Mouse (Mus musculus) neural tube, embryonic 15.5 days (tissue): ENCODE results near the gene Neurod1. TPM values are rescaled to one million over a fixed set of nuclear protein-coding genes. Genes with fewer than 3 reads are reported as not detected.
A peak's percentile ranks its signal among the peaks of the same experiment; 100 is the strongest.

Experiments
- ATAC-seq: fragments of 200-750 bp; cut with Nextera tagmentation; 2 replicates; pipeline ENCODE4 v1.8.0; 2017; ENCODE audit warnings: mild to moderate bottlenecking, moderate TSS enrichment, moderate library complexity; ENCODE audit not compliant: low FRiP score
- H3K27ac ChIP-seq: fragments of 300-500 bp; sonication (generic); replicated peaks from 2 replicates; pipeline ENCODE4 v1.5.1; 2015; ENCODE audit warnings: mild to moderate bottlenecking, inconsistent platforms
- H3K27me3 ChIP-seq: fragments of 300-500 bp; sonication (generic); replicated peaks from 2 replicates; pipeline ENCODE4 v1.6.1; 2015; ENCODE audit warnings: inconsistent platforms
- H3K36me3 ChIP-seq: fragments of 300-500 bp; sonication (generic); 2 replicates; pipeline ENCODE4 v1.6.1; 2015; ENCODE audit warnings: inconsistent platforms
- H3K4me1 ChIP-seq: fragments of 300-500 bp; sonication (generic); 2 replicates; pipeline ENCODE4 v1.6.1; 2015; ENCODE audit warnings: inconsistent platforms
- H3K4me2 ChIP-seq: fragments of 300-500 bp; sonication (generic); 2 replicates; pipeline ENCODE4 v1.6.1; 2015; ENCODE audit warnings: inconsistent platforms, mild to moderate bottlenecking, moderate library complexity
- H3K4me3 ChIP-seq: fragments of 300-500 bp; sonication (generic); replicated peaks from 2 replicates; pipeline ENCODE4 v1.5.1; 2015; ENCODE audit warnings: mild to moderate bottlenecking, inconsistent platforms
- H3K9ac ChIP-seq: fragments of 300-500 bp; sonication (generic); replicated peaks from 2 replicates; pipeline ENCODE4 v1.6.1; 2015; ENCODE audit warnings: mild to moderate bottlenecking, inconsistent platforms
- H3K9me3 ChIP-seq: fragments of 300-500 bp; sonication (generic); replicated peaks from 2 replicates; pipeline ENCODE4 v1.6.1; 2016; ENCODE audit warnings: inconsistent platforms
- WGBS: fragments of 180-500 bp; shearing (Covaris S2); methylation state at CpG from one replicate; pipeline ENCODE4 v1.1.7; 2015; ENCODE audit warnings: mixed read lengths; 5-methylcytosine and 5-hydroxymethylcytosine counted together
- polyA plus RNA-seq: library from polyadenylated mRNA; unstranded; fragments of >200 nt; fragmentation: Nextera tagmentation; extraction: Ambion mirVana; gene quantifications from 2 replicates; pipeline ENCODE4 v1.2.1, GENCODE M21; 2015

Neurod1 gene
- polyA plus RNA-seq, result 11.0 and 16.9 TPM in 2 replicates

- ATAC-seq, result peak; percentile 88
- peaks cover 56% of the 10 kb centered on the region for H3K27me3 ChIP-seq
- peak within 1 kb of the TSS; percentile 75 for H3K4me2 ChIP-seq
- H3K9ac ChIP-seq, result peak within 1 kb of the TSS; percentile 21; the same call in 1 of the 2 replicates
- no peaks in the 10 kb centered on the region for H3K36me3 ChIP-seq
- H3K27ac ChIP-seq, result 0 out of 2 replicates have a peak within 1 kb of the TSS, but pooled peaks have one; percentile 48
- peaks cover 47% of the 10 kb centered on the region for H3K4me1 ChIP-seq
- H3K9me3 ChIP-seq, result no peaks in the 10 kb centered on the region
- WGBS, result under 1% methylated on average over 39 of the region's 42 CpGs
- H3K4me3 ChIP-seq, result peak within 1 kb of the TSS; percentile 43
Measured at GRCm38 (mm10) chr2:79456575-79457349, at the start of gene Neurod1, which contains the start of gene Cerkl. Neurod1 (minus strand) TSS chr2:79456751. Cerkl (minus strand) TSS chr2:79456785.

GRCm38 (mm10) chr2:79498990-79499755, 42.6 kb upstream of the Neurod1 start:
- Histone ChIP-seq H3K4me2 (no peak overlapping the region), H3K36me3 (no peaks in the 10 kb centered on the region), H3K27ac (no peak overlapping the region), H3K9me3 (no peaks in the 10 kb centered on the region), H3K4me3 (no peak overlapping the region), H3K27me3 (no peaks in the 10 kb centered on the region), H3K9ac (no peak overlapping the region), H3K4me1 (no peaks in the 10 kb centered on the region)
- ATAC-seq, result peak; percentile 90
- 25% methylated on average over 10 of the region's 10 CpGs for WGBS

- Histone ChIP-seq H3K9me3 (no peaks in the 10 kb centered on the region), H3K27ac (no peak overlapping the region), H3K36me3 (no peaks in the 10 kb centered on the region), H3K27me3 (no peaks in the 10 kb centered on the region), H3K4me1 (no peaks in the 10 kb centered on the region), H3K4me3 (no peak overlapping the region), H3K4me2 (no peak overlapping the region), H3K9ac (no peak overlapping the region)
- 59% methylated on average over 3 of the region's 3 CpGs for WGBS
- ATAC-seq, result no peak
Measured at GRCm38 (mm10) chr2:79485127-79485526, 28.6 kb upstream of the Neurod1 start.

- no peaks in the 10 kb centered on the region for H3K36me3 ChIP-seq
- no peak overlapping the region for H3K4me3 ChIP-seq
- H3K9ac ChIP-seq, result no peak overlapping the region
- H3K9me3 ChIP-seq, result no peaks in the 10 kb centered on the region
- H3K27me3 ChIP-seq, result no peaks in the 10 kb centered on the region
- H3K27ac ChIP-seq, result no peak overlapping the region
- H3K4me2 ChIP-seq, result no peak overlapping the region
- ATAC-seq, result no peak
- WGBS, result 93% methylated on average over 2 of the region's 2 CpGs
- no peaks in the 10 kb centered on the region for H3K4me1 ChIP-seq
Measured at GRCm38 (mm10) chr2:79482511-79482910, 26.0 kb upstream of the Neurod1 start.

- no peaks in the 10 kb centered on the region for H3K9me3 ChIP-seq
- 91% methylated on average over 4 of the region's 4 CpGs for WGBS
- H3K4me3 ChIP-seq, result no peak overlapping the region
- no peak overlapping the region for H3K9ac ChIP-seq
- H3K4me2 ChIP-seq, result no peak overlapping the region
- H3K4me1 ChIP-seq, result peaks cover 19% of the 10 kb centered on the region
- peaks cover 47% of the 10 kb centered on the region for H3K27me3 ChIP-seq
- no peaks in the 10 kb centered on the region for H3K36me3 ChIP-seq
- no peak for ATAC-seq
- no peak overlapping the region for H3K27ac ChIP-seq
Measured at GRCm38 (mm10) chr2:79462411-79462810, 5.9 kb upstream of the Neurod1 start.

- H3K9ac ChIP-seq, result no peak overlapping the region
- 84% methylated on average over 2 of the region's 2 CpGs for WGBS
- no peak for ATAC-seq
Measured at GRCm38 (mm10) chr2:79461861-79462260, 5.3 kb upstream of the Neurod1 start.

GRCm38 (mm10) chr2:79460586-79460985, 4.0 kb upstream of the Neurod1 start:
- peaks cover 56% of the 10 kb centered on the region for H3K27me3 ChIP-seq
- H3K4me3 ChIP-seq, result no peak overlapping the region
- WGBS, result 12% methylated on average over 2 of the region's 2 CpGs
- no peak for ATAC-seq
- peaks cover 34% of the 10 kb centered on the region for H3K4me1 ChIP-seq
- no peaks in the 10 kb centered on the region for H3K36me3 ChIP-seq
- no peak overlapping the region; the same call in 1 of the 2 replicates for H3K27ac ChIP-seq
- H3K9ac ChIP-seq, result no peak overlapping the region
- no peaks in the 10 kb centered on the region for H3K9me3 ChIP-seq
- H3K4me2 ChIP-seq, result no peak overlapping the region

More at GRCm38 (mm10) chr2:79461861-79462260, 5.3 kb upstream of the Neurod1 start:
- H3K4me1 ChIP-seq, result peaks cover 22% of the 10 kb centered on the region
- H3K9me3 ChIP-seq, result no peaks in the 10 kb centered on the region
- peaks cover 47% of the 10 kb centered on the region for H3K27me3 ChIP-seq
- no peak overlapping the region for H3K4me3 ChIP-seq
- no peaks in the 10 kb centered on the region for H3K36me3 ChIP-seq
- no peak overlapping the region for H3K4me2 ChIP-seq
- H3K27ac ChIP-seq, result no peak overlapping the region

- no peaks in the 10 kb centered on the region for H3K36me3 ChIP-seq
- H3K27ac ChIP-seq, result no peak overlapping the region; the same call in 1 of the 2 replicates
- 0 out of 2 replicates have a peak overlapping the region, but pooled peaks have one; percentile 17 for H3K9ac ChIP-seq
- H3K4me2 ChIP-seq, result peak overlapping the region; percentile 52
- no peak for ATAC-seq
- no peaks in the 10 kb centered on the region for H3K9me3 ChIP-seq
- WGBS, result 4% methylated on average over 14 of the region's 14 CpGs
- peaks cover 60% of the 10 kb centered on the region for H3K27me3 ChIP-seq
- peaks cover 36% of the 10 kb centered on the region for H3K4me1 ChIP-seq
- H3K4me3 ChIP-seq, result peak overlapping the region; percentile 19
Measured at GRCm38 (mm10) chr2:79460107-79460506, 3.6 kb upstream of the Neurod1 start.

- H3K9ac ChIP-seq, result 0 out of 2 replicates have a peak overlapping the region, but pooled peaks have one; percentile 17
- peaks cover 40% of the 10 kb centered on the region for H3K4me1 ChIP-seq
- under 1% methylated on average over 44 of the region's 44 CpGs for WGBS
- peaks cover 67% of the 10 kb centered on the region for H3K27me3 ChIP-seq
- H3K9me3 ChIP-seq, result no peaks in the 10 kb centered on the region
- H3K4me3 ChIP-seq, result peak overlapping the region; percentile 19
- H3K27ac ChIP-seq, result no peak overlapping the region
- H3K36me3 ChIP-seq, result no peaks in the 10 kb centered on the region
- H3K4me2 ChIP-seq, result peak overlapping the region; percentile 52
- no peak for ATAC-seq
Measured at GRCm38 (mm10) chr2:79459061-79460045, 2.8 kb upstream of the Neurod1 start.

GRCm38 (mm10) chr2:79457932-79458331, 1.4 kb upstream of the Neurod1 start:
- H3K27me3 ChIP-seq, result peaks cover 63% of the 10 kb centered on the region
- H3K4me1 ChIP-seq, result peaks cover 47% of the 10 kb centered on the region
- no peak for ATAC-seq
- no peaks in the 10 kb centered on the region for H3K36me3 ChIP-seq
- no peak overlapping the region for H3K9ac ChIP-seq
- H3K4me3 ChIP-seq, result no peak overlapping the region
- no peak overlapping the region for H3K4me2 ChIP-seq
- no peak overlapping the region for H3K27ac ChIP-seq
- H3K9me3 ChIP-seq, result no peaks in the 10 kb centered on the region
- WGBS, result 25% methylated on average over 3 of the region's 3 CpGs

- H3K9me3 ChIP-seq, result no peaks in the 10 kb centered on the region
- peaks cover 61% of the 10 kb centered on the region for H3K27me3 ChIP-seq
- no peak overlapping the region for H3K4me3 ChIP-seq
- no peak overlapping the region for H3K27ac ChIP-seq
- WGBS, result 54% methylated on average over 3 of the region's 3 CpGs
- no peak for ATAC-seq
- H3K36me3 ChIP-seq, result no peaks in the 10 kb centered on the region
- H3K9ac ChIP-seq, result no peak overlapping the region
- no peak overlapping the region for H3K4me2 ChIP-seq
- H3K4me1 ChIP-seq, result peaks cover 47% of the 10 kb centered on the region
Measured at GRCm38 (mm10) chr2:79457434-79457833, 883 bp upstream of the Neurod1 start.
